Mouse (Mus musculus) embryo, embryonic 11.5 days (tissue): ENCODE results near the gene Mfsd5.
A peak's percentile ranks its signal among the peaks of the same experiment; 100 is the strongest.

Source experiments
- DNase-seq: peaks from one replicate; pipeline ENCODE4 v3.0.0-alpha.2; 2012; ENCODE audit warnings: low read depth, low spot score

Gene Mfsd5

DNA sequence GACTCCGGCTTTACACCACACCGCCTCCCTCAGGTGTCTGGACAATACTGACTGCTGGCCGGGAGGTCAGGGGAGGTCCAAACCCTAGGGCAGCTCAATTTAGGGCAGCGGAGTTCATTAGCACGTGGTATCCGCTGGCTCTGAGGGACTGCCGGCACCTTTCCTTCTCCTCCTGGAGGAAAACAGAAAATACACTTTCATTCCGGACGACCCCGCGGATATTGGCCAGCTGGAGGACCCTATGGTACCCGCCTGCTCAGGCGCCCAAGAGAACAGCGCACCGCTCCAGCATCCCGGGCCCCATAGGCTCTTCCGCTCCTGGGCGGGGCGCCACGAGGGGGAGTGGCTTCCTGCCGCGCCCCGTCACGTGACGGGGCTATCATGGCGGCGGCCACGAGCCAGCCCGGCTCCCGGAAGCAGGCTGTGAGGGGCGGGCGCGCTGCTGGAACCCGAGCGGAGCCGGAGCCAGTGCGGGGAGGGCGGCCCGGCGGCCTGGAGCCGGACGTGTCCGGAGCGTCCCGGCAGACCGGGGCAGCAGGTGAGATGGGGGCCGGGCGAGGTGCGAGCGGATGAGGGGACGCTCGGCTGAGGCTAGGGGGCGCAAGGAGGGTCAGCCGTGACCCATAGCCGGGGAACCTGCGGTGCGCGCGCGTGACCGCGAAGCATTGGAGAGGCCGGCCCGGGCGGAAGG lies at the start of gene Mfsd5:
Gene Mfsd5, plus strand, starts transcription at position 363 of the 691 bp plus-strand sequence.
- DNase-seq = peak; percentile 90

DNA sequence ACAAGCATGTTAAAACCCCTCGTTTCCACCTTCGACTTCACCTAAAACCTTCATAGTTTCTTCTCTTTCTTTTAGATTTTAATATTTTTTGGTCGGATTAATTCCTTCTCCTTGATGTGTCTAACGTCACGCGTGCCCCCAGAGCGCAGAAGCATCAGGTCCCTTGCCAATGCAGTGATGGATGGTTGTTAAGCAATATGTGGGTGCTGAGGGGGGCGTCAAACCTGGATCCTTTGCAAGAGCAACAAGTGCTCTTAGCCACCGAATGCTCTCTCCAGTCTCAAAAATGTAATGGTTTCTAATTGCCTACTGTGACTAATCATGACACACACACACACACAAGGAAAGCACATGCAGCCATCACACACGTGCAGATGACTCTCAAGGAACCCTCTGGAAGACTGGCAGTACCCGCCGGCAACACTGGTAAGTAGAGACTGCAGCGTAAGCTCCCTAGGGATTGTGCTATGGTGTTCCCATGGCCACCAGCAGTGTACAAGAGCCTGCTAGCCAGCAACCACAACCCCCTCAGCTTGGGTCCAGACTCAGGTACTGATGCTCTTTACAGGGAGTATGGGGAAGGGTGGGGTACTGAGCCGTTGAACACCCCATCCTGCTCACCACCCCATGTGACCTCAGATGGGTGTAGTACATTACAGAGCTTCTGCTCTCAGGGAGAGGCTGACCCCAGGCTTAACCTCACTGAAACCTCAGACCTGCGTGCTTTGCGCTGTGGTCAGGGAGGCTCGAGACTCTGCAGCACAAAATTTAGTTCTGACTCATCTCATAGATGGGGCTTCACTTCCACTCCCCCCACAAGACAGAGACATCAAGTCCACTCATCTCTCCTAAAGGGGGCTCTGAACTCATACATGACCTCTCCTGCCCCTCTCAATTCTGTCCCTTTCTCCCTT lies 48.6 kb upstream of the Mfsd5 start:
- DNase-seq = no peak

DNA sequence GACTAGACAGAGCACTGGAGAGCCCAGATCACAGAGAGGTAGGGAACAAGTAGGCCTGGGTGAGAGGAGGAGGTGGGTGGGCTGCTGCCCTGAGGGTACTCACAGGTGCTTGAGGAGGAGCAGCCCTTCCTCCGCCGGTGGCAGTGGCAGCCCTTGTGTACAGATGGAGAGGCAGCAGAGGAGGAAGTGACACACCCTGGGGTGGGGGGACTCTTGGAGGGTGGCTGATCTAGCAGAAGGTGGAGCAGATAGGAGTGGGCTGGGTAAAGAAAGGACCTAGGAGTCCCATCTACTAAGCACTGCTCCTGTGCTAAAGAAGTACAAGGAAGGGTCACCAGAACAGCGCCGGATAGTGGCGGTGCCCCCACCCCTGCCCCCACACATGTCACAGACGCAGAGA lies 47.5 kb upstream of the Mfsd5 start, which contains the start of gene Itgb7:
Gene Itgb7, minus strand, starts transcription at position 197 of the 400 bp plus-strand sequence.
- no peak for DNase-seq

DNA sequence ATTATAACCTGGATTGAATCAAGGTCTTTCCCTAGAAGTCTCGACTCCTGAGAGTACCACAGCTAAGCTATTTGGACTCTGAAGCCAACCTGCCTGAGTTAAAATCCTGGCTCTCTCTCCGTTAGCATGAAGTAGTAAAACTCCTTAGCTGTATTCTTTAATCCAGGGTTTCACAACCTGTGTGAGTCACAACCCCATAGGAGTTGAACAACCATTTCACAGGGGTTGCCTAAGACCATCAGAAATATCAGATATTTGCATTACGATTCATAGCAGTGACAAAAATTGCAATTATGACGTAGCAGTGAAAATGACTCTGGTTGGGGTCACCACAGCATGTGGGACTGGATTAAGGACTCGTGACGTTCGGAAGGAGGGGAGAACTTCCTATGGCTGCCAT lies 46.5 kb upstream of the Mfsd5 start:
- DNase-seq = no peak

DNA sequence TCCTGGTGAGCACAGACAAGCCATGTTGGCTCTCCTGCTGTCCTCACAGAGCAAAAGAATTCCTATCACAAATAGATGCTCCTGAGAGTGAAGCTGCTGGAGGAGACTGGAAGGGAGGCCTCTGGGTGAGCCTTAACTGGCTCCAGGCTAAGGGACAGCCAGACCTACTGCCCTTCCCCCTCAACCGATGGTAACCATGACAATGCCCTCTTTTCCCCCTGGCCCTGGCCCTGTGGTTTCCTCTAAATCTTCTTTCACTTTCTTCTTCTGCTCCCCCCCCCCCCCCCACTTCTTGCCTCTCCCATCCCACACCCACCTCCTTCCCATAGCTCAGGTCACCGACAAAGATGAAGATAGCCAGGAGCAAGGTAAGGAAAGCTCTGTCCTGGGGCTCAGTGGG lies 45.4 kb upstream of the Mfsd5 start:
- no peak for DNase-seq

DNA sequence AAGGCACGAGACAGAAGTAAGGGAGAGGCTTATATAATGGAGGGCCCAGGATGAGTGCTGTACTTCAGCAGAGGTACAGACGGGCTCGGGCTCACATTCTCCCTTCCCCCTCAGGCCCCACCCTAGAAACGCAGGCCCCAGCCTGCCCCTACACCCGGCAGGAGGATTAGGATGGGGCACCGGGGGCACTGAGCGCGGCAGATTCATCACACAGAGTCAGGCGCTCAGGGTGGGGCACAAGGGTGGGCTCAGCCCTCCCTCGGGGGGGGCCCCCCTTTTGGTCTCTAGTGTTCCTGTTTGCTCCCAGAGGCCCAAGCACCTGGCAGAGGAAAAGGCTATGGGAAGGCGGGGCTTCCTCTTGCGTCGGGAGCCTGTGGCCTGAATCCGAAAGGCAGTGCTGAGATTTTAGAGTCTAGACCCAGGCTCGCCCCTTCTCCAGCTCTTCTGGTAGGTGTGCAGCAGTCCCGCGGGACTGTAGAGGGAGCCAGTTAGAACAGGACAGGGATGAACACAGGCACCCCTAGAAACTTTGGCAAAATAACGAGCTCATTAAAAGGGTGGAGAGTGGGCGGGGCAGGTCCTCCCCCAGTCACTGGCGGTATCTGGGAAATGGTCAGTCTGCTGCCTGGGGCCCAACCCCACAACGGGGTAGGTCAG lies 43.8 kb upstream of the Mfsd5 start:
- no peak for DNase-seq

DNA sequence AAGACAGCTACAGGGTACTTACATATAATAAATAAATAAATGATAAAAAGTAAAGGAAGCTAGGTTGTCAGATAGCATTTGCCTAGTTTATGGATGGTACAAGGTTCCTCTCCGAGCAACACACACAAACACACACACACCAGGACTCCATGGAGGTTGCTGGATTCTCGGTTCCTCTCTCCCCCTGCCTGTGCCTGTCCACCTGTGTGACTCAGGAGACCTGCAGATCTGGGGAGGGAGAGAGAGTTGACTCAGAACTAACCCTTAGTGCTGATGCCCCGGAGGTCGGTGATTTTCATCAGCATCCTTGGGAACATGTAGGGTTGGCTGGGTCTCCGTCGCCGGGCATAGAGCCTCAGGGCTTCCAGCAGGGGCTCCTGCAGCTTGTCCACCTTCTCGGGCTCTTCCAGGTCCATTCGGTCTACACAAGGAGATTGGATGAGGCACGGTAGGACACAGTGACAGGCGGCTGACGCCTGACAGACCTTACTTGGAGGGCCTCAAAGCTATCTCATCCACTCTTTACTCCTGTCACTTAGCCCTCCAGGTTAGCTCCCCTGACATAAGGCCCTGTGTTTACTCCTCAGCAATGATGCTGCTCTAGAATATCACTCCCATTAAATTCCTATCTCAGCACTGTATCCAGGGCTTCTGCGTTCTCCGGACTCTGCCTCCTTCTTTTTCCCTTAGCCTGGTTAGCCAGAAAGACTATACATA lies 40.6 kb upstream of the Mfsd5 start:
- DNase-seq = no peak

DNA sequence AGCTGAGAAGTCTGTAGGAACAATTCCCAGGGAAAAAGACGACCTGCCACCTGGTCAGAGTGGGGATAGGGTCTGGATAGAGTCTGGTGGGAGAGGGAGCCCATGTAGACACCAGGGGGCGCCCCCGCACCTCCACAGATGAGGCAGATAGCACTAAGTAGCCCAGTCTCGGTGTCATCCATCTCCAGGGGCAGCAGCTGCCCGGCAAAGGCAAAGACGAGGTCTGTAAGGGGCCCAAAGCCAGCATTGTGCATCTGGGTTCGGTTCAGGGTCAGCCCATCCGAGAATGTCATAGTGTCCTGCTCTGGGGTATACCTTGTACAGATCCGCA lies 40.0 kb upstream of the Mfsd5 start:
- DNase-seq = peak; percentile 67

DNA sequence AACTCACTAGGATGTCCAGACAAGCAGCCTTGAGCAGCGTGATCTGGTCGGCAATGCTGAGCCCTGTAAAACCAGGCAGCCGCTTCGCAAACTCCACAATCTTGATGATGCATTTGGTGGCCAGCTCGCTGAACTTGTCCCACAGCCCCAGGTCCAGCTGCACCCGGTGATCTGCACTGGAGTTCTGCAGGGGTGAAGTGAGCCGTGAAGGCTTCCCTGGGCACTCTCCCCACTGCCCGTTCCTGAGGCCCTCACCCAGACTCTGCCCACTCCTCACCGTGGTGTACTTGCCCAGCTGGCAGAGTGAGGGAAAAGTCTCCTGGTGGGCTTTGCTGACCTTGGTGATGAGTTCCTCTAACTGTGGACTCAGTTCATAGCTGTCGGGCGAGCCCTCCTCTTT lies 39.4 kb upstream of the Mfsd5 start:
- no peak for DNase-seq

DNA sequence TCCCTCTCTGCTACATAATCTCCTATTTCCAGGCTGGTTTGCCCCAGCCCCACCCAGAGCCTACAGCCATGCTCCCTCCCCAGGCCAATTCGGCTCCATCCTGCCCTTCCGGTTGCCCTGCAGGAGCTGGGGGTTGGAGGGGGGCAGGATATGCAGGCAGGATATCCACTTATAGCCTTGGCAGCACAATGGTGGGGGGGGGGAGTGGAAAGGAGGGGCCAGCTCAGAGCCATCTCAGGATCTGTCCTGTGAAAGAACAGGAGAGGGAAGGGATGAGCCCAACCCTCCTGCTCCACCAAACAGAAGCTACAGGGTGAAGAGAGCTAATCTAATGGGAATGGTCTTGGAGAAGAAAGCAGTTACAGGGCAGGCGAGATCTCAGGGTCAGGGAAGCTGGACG lies 38.6 kb upstream of the Mfsd5 start:
- DNase-seq = no peak

DNA sequence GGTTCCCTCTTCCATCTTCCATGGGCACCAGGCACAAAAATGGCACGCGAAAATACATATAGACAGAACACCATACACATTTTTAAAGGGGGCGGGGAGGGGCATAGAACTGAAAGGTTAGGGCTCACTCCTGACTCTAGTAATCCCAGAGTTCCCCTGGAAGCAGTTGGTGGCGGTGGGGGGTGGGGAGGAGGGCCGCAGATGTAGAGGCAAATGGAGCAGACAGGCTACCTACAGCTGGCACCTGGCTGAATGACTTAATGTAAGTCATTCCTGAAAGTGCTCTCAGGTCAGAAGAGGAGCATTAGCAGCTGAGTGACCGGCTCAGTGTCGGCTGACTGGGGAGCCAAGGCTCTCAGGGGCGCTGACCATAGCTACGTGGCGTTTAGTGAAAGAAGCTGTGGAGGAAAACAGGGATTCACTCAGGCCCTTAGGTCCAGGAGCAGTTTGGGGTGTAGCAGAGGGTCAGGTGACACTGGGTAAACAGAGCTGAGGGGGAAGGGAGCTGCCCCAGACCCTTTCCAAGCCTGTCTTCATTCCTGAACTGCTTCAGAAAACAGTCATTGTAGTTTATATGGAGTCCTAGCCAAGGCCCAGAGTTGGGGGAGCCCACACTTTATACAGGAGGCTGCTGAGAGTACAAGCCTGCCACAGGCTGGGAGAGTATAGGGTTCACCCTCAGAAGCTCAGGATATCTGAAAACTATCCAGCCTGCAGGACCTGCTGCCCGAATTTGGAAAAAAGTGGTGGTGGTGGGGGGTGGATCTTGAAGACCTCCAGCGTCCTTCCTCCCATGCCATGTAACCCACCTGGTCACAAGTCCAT lies 36.6 kb upstream of the Mfsd5 start:
- DNase-seq = no peak

DNA sequence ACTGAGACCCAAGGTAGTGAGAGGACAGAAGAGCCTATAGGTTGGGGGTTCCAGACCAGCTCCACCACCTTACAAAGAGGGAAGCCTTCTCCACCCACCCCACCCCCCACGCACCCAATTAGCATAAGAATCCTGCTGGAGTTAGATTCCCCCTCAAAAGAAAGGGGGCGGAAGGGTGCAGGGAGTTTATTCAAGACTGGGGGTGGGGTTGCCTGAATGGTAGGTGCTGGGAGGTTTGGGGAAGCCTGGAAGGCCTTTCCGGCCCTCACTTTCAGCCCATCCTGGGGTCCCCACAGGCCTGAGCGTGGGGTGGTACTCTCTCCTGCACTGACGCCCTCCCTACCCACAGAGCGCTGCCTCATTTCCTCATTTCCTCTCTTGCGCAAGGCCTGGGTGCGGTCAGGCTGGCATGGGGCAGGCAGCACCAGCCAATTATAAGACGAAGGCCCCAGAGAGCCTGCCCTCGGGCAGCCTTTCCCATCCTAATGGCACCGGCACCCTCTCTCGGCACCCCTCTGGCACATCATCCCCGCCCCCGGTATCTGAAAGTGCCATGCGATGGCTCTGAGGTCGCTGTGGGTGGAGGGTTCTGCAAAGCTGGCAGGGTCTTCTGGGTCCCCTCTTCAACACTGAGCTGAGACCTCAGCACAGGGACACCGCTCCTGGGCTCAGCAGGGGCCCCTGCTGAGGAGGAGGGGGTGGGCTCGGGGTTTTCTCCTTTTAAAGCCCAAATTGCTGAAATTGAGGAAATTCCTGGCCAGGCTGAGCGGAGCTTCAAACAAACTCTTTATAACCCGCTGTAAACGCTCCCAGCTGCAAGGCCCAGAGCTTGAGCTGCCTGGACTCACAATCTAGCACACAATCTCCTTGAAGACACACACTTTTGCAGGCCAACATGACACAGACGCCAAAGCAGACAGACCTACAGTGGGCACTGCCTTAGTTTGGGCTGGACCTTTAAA lies 35.7 kb upstream of the Mfsd5 start:
- no peak for DNase-seq

DNA sequence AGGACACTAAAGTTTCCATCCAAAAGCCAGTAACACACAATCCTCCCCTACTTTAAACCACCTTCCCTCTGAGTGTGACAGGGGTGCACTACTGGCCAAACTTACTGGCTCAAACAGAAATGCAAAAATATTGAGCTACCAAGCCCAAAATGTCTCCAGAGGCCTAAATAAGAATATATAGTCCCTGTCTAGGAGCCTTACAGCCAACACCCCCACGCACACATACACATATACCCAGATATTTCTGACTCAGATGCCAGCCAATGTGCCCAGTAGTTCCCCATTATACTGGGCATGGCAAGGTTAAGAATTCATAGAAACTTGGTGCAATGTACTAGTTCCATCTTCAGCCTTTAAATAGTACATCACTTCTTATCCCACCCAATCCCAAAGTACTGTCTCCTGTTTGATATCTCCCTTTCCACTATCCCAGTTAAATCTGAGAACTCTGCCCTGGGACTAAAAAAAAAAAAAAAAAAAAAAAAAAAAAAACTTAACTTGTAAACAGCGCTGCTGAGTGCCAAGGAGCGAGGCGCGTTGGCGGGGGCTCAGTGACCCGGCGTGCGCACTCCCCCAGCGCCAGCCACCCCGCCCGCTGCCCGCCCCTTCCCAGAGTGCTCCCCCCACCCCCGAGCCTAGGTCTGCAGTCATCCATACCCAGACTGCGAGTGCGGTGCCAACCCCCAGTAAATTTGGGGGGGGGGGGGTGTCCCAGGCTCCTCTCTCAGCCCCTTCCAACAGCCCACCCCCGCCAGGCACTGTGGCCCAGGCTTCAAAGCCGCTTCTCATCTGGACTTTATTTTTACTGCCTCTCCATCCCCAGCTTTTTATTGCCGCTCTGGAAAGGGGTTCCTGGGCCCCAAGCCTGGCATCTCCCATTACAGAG lies 34.7 kb upstream of the Mfsd5 start:
- no peak for DNase-seq

DNA sequence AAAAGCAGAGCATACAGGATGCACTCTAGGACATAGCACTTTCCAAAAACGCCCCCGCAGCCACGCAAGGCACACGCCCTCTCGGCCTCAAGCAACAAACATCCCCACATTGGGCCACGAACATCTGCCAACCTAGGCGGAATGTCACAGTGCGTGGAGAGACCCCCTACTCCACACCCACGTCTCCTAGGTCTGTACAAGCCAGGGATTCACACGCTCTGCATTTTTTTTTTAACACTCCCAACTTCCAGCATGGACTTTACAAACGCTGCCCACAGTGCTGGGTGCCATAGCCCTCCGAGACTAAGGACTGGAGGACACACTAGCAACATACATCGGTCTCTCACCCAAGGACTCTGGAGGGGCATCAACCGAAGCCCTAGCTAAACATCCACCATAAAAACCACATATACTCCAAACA lies 33.8 kb upstream of the Mfsd5 start:
- DNase-seq = no peak

DNA sequence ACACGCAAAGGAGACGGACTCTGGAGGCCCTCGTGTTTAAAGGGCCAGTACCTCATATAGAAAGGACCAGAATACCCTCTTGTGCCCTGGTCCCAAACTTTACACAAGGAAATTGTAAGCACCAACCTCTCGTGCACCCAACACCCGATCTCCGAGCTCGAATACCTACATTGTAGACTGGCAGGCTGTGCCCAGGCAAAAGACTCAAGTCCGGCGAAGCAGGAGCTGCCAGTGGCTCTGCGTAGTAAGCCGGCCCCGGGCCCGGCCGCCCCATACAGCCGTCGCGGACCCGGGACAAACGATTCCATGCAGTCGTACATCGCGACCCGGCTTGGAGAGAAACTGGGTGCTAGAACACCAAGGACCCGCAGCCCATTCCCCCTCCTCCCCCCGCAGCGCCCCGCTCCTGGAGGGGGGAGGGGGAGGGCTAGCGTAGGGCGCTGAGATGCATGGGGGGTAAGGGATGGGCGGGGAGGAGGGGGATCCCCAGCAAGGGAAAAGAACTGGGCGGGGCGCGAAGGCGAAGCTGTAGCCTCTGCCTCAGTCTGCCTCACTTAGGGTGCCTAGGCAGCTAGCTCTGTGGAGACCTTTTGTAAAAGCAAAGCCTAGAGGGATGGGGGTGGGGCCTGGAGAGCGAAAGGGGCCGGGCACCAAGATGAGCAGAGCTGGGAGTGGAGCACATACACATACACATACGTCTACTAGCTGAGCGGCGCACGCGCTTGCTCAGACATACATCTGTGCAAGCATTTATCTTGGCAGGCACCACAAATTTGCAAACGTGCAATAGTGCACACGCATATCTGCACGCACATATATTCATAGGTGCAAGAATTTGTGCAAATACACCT lies 33.1 kb upstream of the Mfsd5 start:
- peak; percentile 52 for DNase-seq

DNA sequence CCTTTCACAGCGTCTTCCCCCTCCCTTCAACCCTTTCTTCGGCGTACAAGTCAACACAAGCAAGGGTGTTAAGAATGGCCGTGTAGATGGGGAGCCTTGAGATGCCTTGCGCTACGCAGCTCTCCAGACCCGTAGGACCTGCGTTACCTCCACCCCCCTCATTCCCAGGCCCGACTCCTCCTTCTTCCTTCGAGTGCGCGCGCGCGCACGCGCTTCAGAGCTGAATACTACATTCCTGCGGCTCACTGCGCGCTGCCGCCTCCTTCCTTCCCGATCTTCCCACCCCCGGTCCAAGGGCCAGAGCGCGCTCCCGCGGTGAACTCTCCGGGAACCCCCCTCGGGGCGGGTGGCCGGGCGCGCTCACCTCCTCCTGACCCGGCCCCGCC lies 32.4 kb upstream of the Mfsd5 start:
- peak; percentile 93 for DNase-seq

DNA sequence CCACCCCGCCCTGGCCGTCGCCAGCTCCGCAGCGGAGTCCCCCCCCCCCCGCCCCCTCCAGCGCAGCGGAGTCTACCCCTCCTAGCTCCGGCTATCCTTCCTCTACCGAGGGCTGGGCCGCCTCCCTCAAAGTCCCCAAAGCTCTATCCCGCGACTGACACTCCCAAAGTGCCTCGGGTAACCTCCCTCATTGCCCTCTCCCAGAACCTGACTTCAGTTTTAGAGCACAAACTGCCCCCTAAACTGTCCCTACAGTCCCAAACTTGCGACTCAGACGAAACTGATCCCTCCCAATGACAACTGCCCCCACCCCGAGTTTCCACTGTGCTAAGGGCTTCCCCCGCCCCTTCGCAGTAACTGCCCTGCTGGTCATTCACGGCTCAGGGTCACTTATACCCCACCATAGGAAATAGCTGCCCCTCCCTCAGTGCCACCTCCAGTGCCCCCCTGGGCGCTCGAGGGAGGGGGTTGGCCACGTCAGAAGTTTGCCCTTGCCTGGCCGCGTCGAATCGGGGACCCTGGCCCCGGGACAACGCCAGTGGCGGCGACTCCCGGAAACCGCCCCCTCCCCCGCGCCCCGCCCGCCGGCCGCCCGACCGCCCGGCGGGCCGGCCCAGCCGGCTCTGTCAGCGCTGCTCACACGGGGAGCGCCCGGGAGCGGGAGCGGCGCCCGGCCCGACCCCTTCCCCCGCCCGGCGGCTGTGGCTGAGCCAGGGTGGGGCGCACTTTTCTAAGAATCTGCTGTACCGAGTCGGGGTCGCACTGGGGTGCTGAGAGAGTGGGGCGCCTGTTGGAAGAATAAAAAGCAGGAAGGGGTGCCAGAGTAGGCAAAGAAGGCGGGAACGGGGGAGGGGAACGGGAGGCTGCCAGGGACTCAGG lies 31.8 kb upstream of the Mfsd5 start:
- DNase-seq = no peak
